ENCODE assay signal across 27 mouse cellular contexts in genomic region chr9:80180771-80181170, GRCm38 (mm10). TPM values are rescaled to one million over a fixed set of nuclear protein-coding genes. Genes with fewer than 3 reads are reported as not detected.
DNase-seq lines count a peak whose midpoint lies in the region; ATAC-seq and TF ChIP-seq lines count a peak whose summit lies in the region.
"Had no signal": no experiment of that assay in that cellular context is flagged by ENCODE, and none has a peak within 500 bp of the region (broad histone marks: within the 10 kb centered on the region; RNA-seq: fewer than 3 reads in every experiment).

No protein-coding gene starts in this region.

- TF ChIP-seq CTCF in heart, postnatal 0 days (IDR thresholded peaks at IDR 0.05; ENCODE audit: low read depth) = no peak
- TF ChIP-seq CTCF in liver, postnatal 0 days (IDR thresholded peaks at IDR 0.05; ENCODE audit: low read depth) = no peak
- TF ChIP-seq CTCF in stomach, postnatal 0 days (IDR thresholded peaks at IDR 0.05; ENCODE audit: low read depth) = no peak

- no peaks in the 10 kb centered on the region for H3K27me3 ChIP-seq in heart, postnatal 0 days (ENCODE audit: control insufficient read depth, insufficient read depth, low read length)
- no peaks in the 10 kb centered on the region for H3K27me3 ChIP-seq in heart, embryonic 10.5 days (ENCODE audit: insufficient read depth, poor library complexity, severe bottlenecking)
- H3K27me3 ChIP-seq in liver, embryonic 11.5 days (replicated peaks; ENCODE audit: control insufficient read depth, insufficient read depth, low read length) = no peaks in the 10 kb centered on the region
- H3K27me3 ChIP-seq in liver, postnatal 0 days (ENCODE audit: insufficient read depth, low read length) = no peaks in the 10 kb centered on the region
- no peaks in the 10 kb centered on the region for H3K27me3 ChIP-seq in stomach, postnatal 0 days (ENCODE audit: control insufficient read depth, insufficient read depth, low read length)
- no peaks in the 10 kb centered on the region for H3K27me3 ChIP-seq in midbrain, embryonic 15.5 days (replicated peaks)
- H3K27me3 ChIP-seq: embryonic facial prominence, embryonic 13.5 days; forebrain, embryonic 12.5 days; hindbrain, embryonic 12.5 days; hindbrain, embryonic 15.5 days had no signal

- H3K36me3 ChIP-seq in heart, postnatal 0 days (replicated peaks; ENCODE audit: control insufficient read depth, insufficient read depth, low read length) = no peaks in the 10 kb centered on the region
- H3K36me3 ChIP-seq in heart, embryonic 10.5 days = no peaks in the 10 kb centered on the region
- H3K36me3 ChIP-seq in liver, embryonic 11.5 days (ENCODE audit: control insufficient read depth, insufficient read depth, low read length) = no peaks in the 10 kb centered on the region
- H3K36me3 ChIP-seq in liver, postnatal 0 days (replicated peaks; ENCODE audit: insufficient read depth, low read length) = no peaks in the 10 kb centered on the region
- H3K36me3 ChIP-seq in stomach, postnatal 0 days (ENCODE audit: control insufficient read depth, insufficient read depth, low read length) = no peaks in the 10 kb centered on the region
- no peaks in the 10 kb centered on the region for H3K36me3 ChIP-seq in midbrain, embryonic 15.5 days (replicated peaks)
- H3K36me3 ChIP-seq: embryonic facial prominence, embryonic 10.5 days; embryonic facial prominence, embryonic 13.5 days; forebrain, embryonic 12.5 days; hindbrain, embryonic 12.5 days; hindbrain, embryonic 15.5 days had no signal

- peaks cover 19% of the 10 kb centered on the region for H3K4me1 ChIP-seq in heart, postnatal 0 days (ENCODE audit: control insufficient read depth, insufficient read depth)
- peaks cover 13% of the 10 kb centered on the region for H3K4me1 ChIP-seq in heart, embryonic 10.5 days
- no peaks in the 10 kb centered on the region for H3K4me1 ChIP-seq in liver, embryonic 11.5 days (replicated peaks; ENCODE audit: control insufficient read depth, insufficient read depth, low read length)
- H3K4me1 ChIP-seq in liver, postnatal 0 days (ENCODE audit: insufficient read depth) = no peaks in the 10 kb centered on the region
- H3K4me1 ChIP-seq in stomach, postnatal 0 days (replicated peaks; ENCODE audit: control insufficient read depth, insufficient read depth) = peaks cover 3% of the 10 kb centered on the region; the same call in 1 of the 2 replicates
- no peaks in the 10 kb centered on the region for H3K4me1 ChIP-seq in midbrain, embryonic 15.5 days
- H3K4me1 ChIP-seq: embryonic facial prominence, embryonic 13.5 days; forebrain, embryonic 12.5 days; hindbrain, embryonic 12.5 days had no signal

- ATAC-seq in heart, postnatal 0 days (ENCODE audit: insufficient read depth, low read depth) = no peak
- no peak for ATAC-seq in liver, embryonic 11.5 days (replicated peaks; ENCODE audit: low FRiP score)
- ATAC-seq in liver, postnatal 0 days = no peak
- ATAC-seq in stomach, postnatal 0 days (ENCODE audit: low FRiP score, low TSS enrichment) = no peak
- no peak for ATAC-seq in midbrain, embryonic 15.5 days (replicated peaks)
- ATAC-seq: activated CD4-positive, CD25-positive, alpha-beta regulatory T cell, adult 4 months; CD4-positive, CD25-positive, alpha-beta regulatory T cell, adult 4 months; forebrain, embryonic 16.5 days had no signal

- H3K27ac ChIP-seq in heart, postnatal 0 days (ENCODE audit: low read depth) = 0 out of 2 replicates have a peak overlapping the region, but pooled peaks have one; percentile 0
- H3K27ac ChIP-seq in heart, embryonic 10.5 days = no peak overlapping the region
- no peak overlapping the region for H3K27ac ChIP-seq in liver, embryonic 11.5 days (ENCODE audit: low read depth, low read length)
- no peak overlapping the region for H3K27ac ChIP-seq in liver, postnatal 0 days (ENCODE audit: low read depth)
- peak overlapping the region; percentile 24; the same call in 1 of the 2 replicates for H3K27ac ChIP-seq in stomach, postnatal 0 days (replicated peaks)
- H3K27ac ChIP-seq in midbrain, embryonic 15.5 days = no peak overlapping the region
- H3K27ac ChIP-seq: embryonic facial prominence, embryonic 10.5 days; embryonic facial prominence, embryonic 13.5 days; forebrain, embryonic 12.5 days; hindbrain, embryonic 12.5 days; hindbrain, embryonic 15.5 days had no signal

- no peak overlapping the region for H3K9ac ChIP-seq in heart, postnatal 0 days (replicated peaks; ENCODE audit: low read depth, low read length)
- H3K9ac ChIP-seq in liver, embryonic 11.5 days (ENCODE audit: low read depth, low read length) = no peak overlapping the region
- H3K9ac ChIP-seq in liver, postnatal 0 days (replicated peaks) = no peak overlapping the region
- H3K9ac ChIP-seq in stomach, postnatal 0 days (ENCODE audit: low read length) = no peak overlapping the region
- no peak overlapping the region for H3K9ac ChIP-seq in midbrain, embryonic 15.5 days
- H3K9ac ChIP-seq: embryonic facial prominence, embryonic 13.5 days; forebrain, embryonic 12.5 days; hindbrain, embryonic 12.5 days; hindbrain, embryonic 15.5 days had no signal

- WGBS in heart, postnatal 0 days = 53% methylated on average over 5 of the region's 5 CpGs
- 86% methylated on average over 5 of the region's 5 CpGs for WGBS in heart, embryonic 10.5 days
- 76% methylated on average over 5 of the region's 5 CpGs for WGBS in liver, embryonic 11.5 days
- 65% methylated on average over 5 of the region's 5 CpGs for WGBS in liver, postnatal 0 days (ENCODE audit: insufficient replicate concordance)
- WGBS in stomach, postnatal 0 days = 67% methylated on average over 5 of the region's 5 CpGs
- WGBS in midbrain, embryonic 15.5 days = 78% methylated on average over 5 of the region's 5 CpGs

- TF ChIP-seq EP300 in heart, postnatal 0 days (IDR thresholded peaks at IDR 0.05; ENCODE audit: low read depth) = no peak
- TF ChIP-seq EP300 in liver, postnatal 0 days (IDR thresholded peaks at IDR 0.05; ENCODE audit: low read depth) = no peak
- no peak for TF ChIP-seq EP300 in stomach, postnatal 0 days (optimal IDR thresholded peaks at IDR 0.05)

- no peak overlapping the region for H3K4me3 ChIP-seq in heart, postnatal 0 days (ENCODE audit: low read depth, low read length)
- no peak overlapping the region for H3K4me3 ChIP-seq in heart, embryonic 10.5 days
- no peak overlapping the region for H3K4me3 ChIP-seq in liver, embryonic 11.5 days (ENCODE audit: low read depth, low read length)
- no peak overlapping the region for H3K4me3 ChIP-seq in liver, postnatal 0 days (ENCODE audit: low read depth, low read length)
- H3K4me3 ChIP-seq in stomach, postnatal 0 days (ENCODE audit: low read depth, low read length) = no peak overlapping the region
- H3K4me3 ChIP-seq in midbrain, embryonic 15.5 days = no peak overlapping the region
- H3K4me3 ChIP-seq: embryonic facial prominence, embryonic 10.5 days; embryonic facial prominence, embryonic 13.5 days; erythroblast, embryonic 14.5 days; forebrain, embryonic 12.5 days; hindbrain, embryonic 12.5 days; hindbrain, embryonic 15.5 days had no signal

- H3K9me3 ChIP-seq in heart, postnatal 0 days (replicated peaks; ENCODE audit: control insufficient read depth, low read length) = no peaks in the 10 kb centered on the region
- H3K9me3 ChIP-seq in heart, embryonic 10.5 days = no peaks in the 10 kb centered on the region
- no peaks in the 10 kb centered on the region for H3K9me3 ChIP-seq in liver, embryonic 11.5 days (ENCODE audit: control insufficient read depth, low read length)
- no peaks in the 10 kb centered on the region for H3K9me3 ChIP-seq in liver, postnatal 0 days (ENCODE audit: low read length)
- H3K9me3 ChIP-seq in stomach, postnatal 0 days (ENCODE audit: control insufficient read depth, low read length) = no peaks in the 10 kb centered on the region
- H3K9me3 ChIP-seq in midbrain, embryonic 15.5 days = no peaks in the 10 kb centered on the region
- H3K9me3 ChIP-seq: embryonic facial prominence, embryonic 10.5 days; embryonic facial prominence, embryonic 13.5 days; forebrain, embryonic 12.5 days; hindbrain, embryonic 12.5 days; hindbrain, embryonic 15.5 days had no signal

- DNase-seq in heart, postnatal 0 days (ENCODE audit: low spot score) = no peak
- no peak for DNase-seq in heart, embryonic 10.5 days (ENCODE audit: low spot score)
- peak; percentile 61 for DNase-seq in kidney, adult 9 months
- no peak for DNase-seq in kidney, postnatal 10 days
- DNase-seq in liver, embryonic 11.5 days (ENCODE audit: low spot score) = peak; percentile 23
- no peak for DNase-seq in liver, postnatal 0 days
- no peak for DNase-seq in stomach, postnatal 0 days (ENCODE audit: low spot score)
- DNase-seq: adrenal gland, adult 8-10 months; adrenal gland, postnatal 25 days; cerebellum, adult 11-12 months; cerebellum, adult 8-10 months; cerebellum, postnatal 10 days; cerebellum, postnatal 36 days; embryo, embryonic 11 days; gastrocnemius, postnatal 14 days; heart, postnatal 10 days had no signal

- H3K4me2 ChIP-seq in heart, postnatal 0 days (ENCODE audit: low read depth, low read length) = no peak overlapping the region
- H3K4me2 ChIP-seq in liver, embryonic 11.5 days = no peak overlapping the region
- no peak overlapping the region for H3K4me2 ChIP-seq in liver, postnatal 0 days (ENCODE audit: low read depth, low read length)
- no peak overlapping the region for H3K4me2 ChIP-seq in stomach, postnatal 0 days (replicated peaks; ENCODE audit: low read depth)
- no peak overlapping the region for H3K4me2 ChIP-seq in midbrain, embryonic 15.5 days
- H3K4me2 ChIP-seq: embryonic facial prominence, embryonic 13.5 days; forebrain, embryonic 12.5 days; heart, embryonic 11.5 days; hindbrain, embryonic 12.5 days; hindbrain, embryonic 15.5 days had no signal

RNA-seq across cellular contexts. Expression of gene Myo6, which starts 15.9 kb away (rescaled TPM):
- 7.6 and 13.2 TPM in 2 replicates for total RNA-seq in heart, postnatal 0 days (2014; rRNA removed; ENCODE audit: low replicate concordance)
- 7.1 and 7.6 TPM in 2 replicates for polyA plus RNA-seq in heart, postnatal 0 days (2015; fragmentation: Nextera tagmentation; extraction: Ambion mirVana)
- polyA plus RNA-seq in heart, embryonic 10.5 days (2016; fragmentation: Nextera tagmentation; extraction: Ambion mirVana) = 9.8 and 15.1 TPM in 2 replicates
- 7.5 and 8.2 TPM in 2 replicates for polyA plus RNA-seq in liver, embryonic 11.5 days (2014; fragmentation: Nextera tagmentation; extraction: Ambion mirVana)
- polyA plus RNA-seq in liver, postnatal 0 days (2015; fragmentation: Nextera tagmentation; extraction: Ambion mirVana) = 3.2 and 4.4 TPM in 2 replicates
- polyA plus RNA-seq in stomach, postnatal 0 days (2015; fragmentation: Nextera tagmentation; extraction: Ambion mirVana) = 27.2 and 31.8 TPM in 2 replicates
- polyA plus RNA-seq in midbrain, embryonic 15.5 days (2015; fragmentation: Nextera tagmentation; extraction: Ambion mirVana) = 18.1 and 19.3 TPM in 2 replicates

Comparison
In these comparisons a context has a peak if more than half of its experiments do, and no peak if none do; other contexts are left out.
1. DNase-seq: peak in kidney, adult 9 months (single experiment) and liver, embryonic 11.5 days (single experiment); none in heart, postnatal 0 days (single experiment), heart, embryonic 10.5 days (single experiment), kidney, postnatal 10 days (single experiment), liver, postnatal 0 days (single experiment) and stomach, postnatal 0 days (single experiment).
2. H3K27ac ChIP-seq: peak in heart, postnatal 0 days (single experiment) and stomach, postnatal 0 days (single experiment); none in heart, embryonic 10.5 days (single experiment), liver, embryonic 11.5 days (single experiment), liver, postnatal 0 days (single experiment) and midbrain, embryonic 15.5 days (single experiment).